Mouse (Mus musculus) heart, embryonic 12.5 days (tissue): ENCODE results near the gene Glul. TPM values are rescaled to one million over a fixed set of nuclear protein-coding genes. Genes with fewer than 3 reads are reported as not detected.

Experiments
- ATAC-seq: fragments of 200-750 bp; cut with Nextera tagmentation; 2 replicates; pipeline ENCODE4 v1.8.0; 2017; ENCODE audit warnings: moderate TSS enrichment, moderate library complexity; ENCODE audit not compliant: insufficient number of reproducible peaks, low FRiP score
- H3K27ac ChIP-seq: fragments of 300-500 bp; sonication (generic); 2 replicates; pipeline ENCODE4 v1.5.1; 2016; ENCODE audit warnings: mild to moderate bottlenecking, moderate library complexity; ENCODE audit not compliant: poor library complexity, severe bottlenecking
- H3K27me3 ChIP-seq: fragments of 300-500 bp; sonication (generic); replicated peaks from 2 replicates; pipeline ENCODE4 v1.6.1; 2016; ENCODE audit warnings: mild to moderate bottlenecking, moderate library complexity
- H3K36me3 ChIP-seq: fragments of 300-500 bp; sonication (generic); 2 replicates; pipeline ENCODE4 v1.6.1; 2016; ENCODE audit warnings: mild to moderate bottlenecking, moderate library complexity
- H3K4me1 ChIP-seq: fragments of 300-500 bp; sonication (generic); replicated peaks from 2 replicates; pipeline ENCODE4 v1.6.1; 2016; ENCODE audit warnings: mild to moderate bottlenecking
- H3K4me2 ChIP-seq: fragments of 300-500 bp; sonication (generic); 2 replicates; pipeline ENCODE4 v1.6.1; 2016; ENCODE audit warnings: mild to moderate bottlenecking, moderate library complexity
- H3K4me3 ChIP-seq: fragments of 300-500 bp; sonication (generic); 2 replicates; pipeline ENCODE4 v1.5.1; 2016; ENCODE audit warnings: mild to moderate bottlenecking
- H3K9ac ChIP-seq: fragments of 300-500 bp; sonication (generic); 2 replicates; pipeline ENCODE4 v1.6.1; 2016; ENCODE audit warnings: mild to moderate bottlenecking, moderate library complexity
- H3K9me3 ChIP-seq: fragments of 300-500 bp; sonication (generic); replicated peaks from 2 replicates; pipeline ENCODE4 v1.6.1; 2016; ENCODE audit warnings: mild to moderate bottlenecking, moderate library complexity
- WGBS: fragments of 180-500 bp; shearing (Covaris S2); methylation state at CpG from one replicate; pipeline ENCODE4 v1.1.7; 2016; 5-methylcytosine and 5-hydroxymethylcytosine counted together
- microRNA-seq: library from miRNA; unstranded; fragments of <30 nt; microRNA quantifications from one replicate; pipeline ENCODE4, GENCODE M21; 2017
- polyA plus RNA-seq: library from polyadenylated mRNA; unstranded; fragments of >200 nt; fragmentation: Nextera tagmentation; extraction: Ambion mirVana; gene quantifications from 2 replicates; pipeline ENCODE4 v1.2.1, GENCODE M21; 2016

Gene Glul
- polyA plus RNA-seq, 1 experiment from 2014 or later = 55.2 TPM

GRCm38 (mm10) chr1:153937025-153937424 is 37.3 kb downstream of the Glul start:
- H3K36me3 ChIP-seq = no peaks in the 10 kb centered on the region
- H3K4me2 ChIP-seq = no peak overlapping the region
- no peak for ATAC-seq
- H3K27me3 ChIP-seq = no peaks in the 10 kb centered on the region
- no peaks in the 10 kb centered on the region for H3K4me1 ChIP-seq
- no peak overlapping the region for H3K27ac ChIP-seq
- H3K9ac ChIP-seq = no peak overlapping the region
- H3K9me3 ChIP-seq = 0 out of 2 replicates have a peak, but pooled peaks cover 3% of the 10 kb centered on the region
- H3K4me3 ChIP-seq = no peak overlapping the region
- WGBS = 96% methylated on average over 2 of the region's 2 CpGs

DNA sequence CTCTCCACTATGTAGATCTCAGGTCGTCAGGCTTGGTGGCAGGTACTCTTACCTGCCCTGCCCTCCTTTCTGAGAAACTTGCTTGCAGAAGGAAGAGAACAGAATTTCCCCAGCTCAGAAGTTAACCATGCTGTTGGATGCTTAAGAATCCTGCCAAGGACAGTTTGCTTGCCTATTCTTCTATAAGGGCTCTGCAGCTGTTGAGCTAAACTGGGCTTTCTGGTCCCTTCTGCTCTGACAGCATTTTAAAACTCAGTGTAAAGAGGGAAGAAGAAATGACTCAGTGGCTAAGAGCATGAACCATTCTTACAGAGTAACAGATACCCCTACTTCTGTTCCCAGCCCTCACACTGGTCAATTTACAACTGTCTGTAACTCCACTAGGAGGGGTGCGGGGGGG is 41.2 kb downstream of the Glul start:
- 77% methylated on average over 2 of the region's 2 CpGs for WGBS
- Histone ChIP-seq H3K4me2 (no peak overlapping the region), H3K9ac (no peak overlapping the region), H3K9me3 (no peaks in the 10 kb centered on the region), H3K27me3 (no peaks in the 10 kb centered on the region), H3K4me1 (no peaks in the 10 kb centered on the region), H3K27ac (no peak overlapping the region), H3K36me3 (no peaks in the 10 kb centered on the region), H3K4me3 (no peak overlapping the region)
- ATAC-seq = no peak

GRCm38 (mm10) chr1:153945181-153945580 is 45.4 kb downstream of the Glul start:
- H3K4me3 ChIP-seq = no peak overlapping the region
- H3K4me2 ChIP-seq = no peak overlapping the region
- no peaks in the 10 kb centered on the region for H3K9me3 ChIP-seq
- H3K36me3 ChIP-seq = no peaks in the 10 kb centered on the region
- 72% methylated on average over 5 of the region's 5 CpGs for WGBS
- H3K27ac ChIP-seq = no peak overlapping the region
- H3K4me1 ChIP-seq = no peaks in the 10 kb centered on the region
- no peaks in the 10 kb centered on the region for H3K27me3 ChIP-seq
- no peak overlapping the region for H3K9ac ChIP-seq
- ATAC-seq = no peak

GRCm38 (mm10) chr1:153946971-153947370 is 47.2 kb downstream of the Glul start:
- no peak overlapping the region for H3K9ac ChIP-seq
- WGBS = 56% methylated on average over 7 of the region's 7 CpGs

DNA sequence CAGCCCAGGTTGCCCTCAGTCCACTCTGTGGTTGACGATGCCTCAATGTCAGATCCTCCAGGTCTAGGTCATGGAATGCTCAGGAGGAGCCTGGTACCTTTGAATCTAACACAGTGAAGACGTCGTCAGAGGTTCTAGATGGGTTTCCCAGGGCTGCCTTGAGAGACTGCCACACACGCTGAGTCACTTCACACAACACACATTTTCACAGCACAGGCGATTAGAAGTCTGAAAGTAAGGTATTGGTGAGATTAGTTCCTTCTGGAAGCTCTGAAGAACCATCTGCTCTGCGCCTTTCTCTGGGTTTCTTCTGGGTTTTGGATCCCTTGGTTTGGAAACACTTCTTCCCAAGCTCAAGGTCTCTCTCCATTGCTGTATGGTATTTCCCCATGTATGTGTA is 48.1 kb downstream of the Glul start:
- H3K4me3 ChIP-seq = no peak overlapping the region
- H3K36me3 ChIP-seq = no peaks in the 10 kb centered on the region
- H3K9ac ChIP-seq = no peak overlapping the region
- H3K4me1 ChIP-seq = no peaks in the 10 kb centered on the region
- H3K4me2 ChIP-seq = no peak overlapping the region
- no peak for ATAC-seq
- no peaks in the 10 kb centered on the region for H3K9me3 ChIP-seq
- WGBS = 82% methylated on average over 6 of the region's 6 CpGs
- no peaks in the 10 kb centered on the region for H3K27me3 ChIP-seq
- H3K27ac ChIP-seq = no peak overlapping the region

More at GRCm38 (mm10) chr1:153946971-153947370, 47.2 kb downstream of the Glul start:
- H3K36me3 ChIP-seq = no peaks in the 10 kb centered on the region
- H3K27ac ChIP-seq = no peak overlapping the region
- no peaks in the 10 kb centered on the region for H3K4me1 ChIP-seq
- no peaks in the 10 kb centered on the region for H3K27me3 ChIP-seq
- ATAC-seq = no peak
- H3K4me3 ChIP-seq = no peak overlapping the region
- no peaks in the 10 kb centered on the region for H3K9me3 ChIP-seq
- H3K4me2 ChIP-seq = no peak overlapping the region

GRCm38 (mm10) chr1:153953232-153953631 is 53.5 kb downstream of the Glul start:
- Histone ChIP-seq H3K27me3 (no peaks in the 10 kb centered on the region), H3K27ac (no peak overlapping the region), H3K4me3 (no peak overlapping the region), H3K36me3 (no peaks in the 10 kb centered on the region), H3K9me3 (no peaks in the 10 kb centered on the region), H3K4me2 (no peak overlapping the region), H3K4me1 (no peaks in the 10 kb centered on the region), H3K9ac (no peak overlapping the region)
- no peak for ATAC-seq
- WGBS = 79% methylated on average over 9 of the region's 9 CpGs

- no peak overlapping the region for H3K4me2 ChIP-seq
- H3K4me1 ChIP-seq = no peaks in the 10 kb centered on the region
- H3K9ac ChIP-seq = no peak overlapping the region
- ATAC-seq = no peak
- no peaks in the 10 kb centered on the region for H3K36me3 ChIP-seq
- WGBS = 69% methylated on average over 6 of the region's 6 CpGs
- no peaks in the 10 kb centered on the region for H3K27me3 ChIP-seq
- H3K9me3 ChIP-seq = no peaks in the 10 kb centered on the region
- no peak overlapping the region for H3K4me3 ChIP-seq
- H3K27ac ChIP-seq = no peak overlapping the region
Observed at GRCm38 (mm10) chr1:153953797-153954196, 54.1 kb downstream of the Glul start.

DNA sequence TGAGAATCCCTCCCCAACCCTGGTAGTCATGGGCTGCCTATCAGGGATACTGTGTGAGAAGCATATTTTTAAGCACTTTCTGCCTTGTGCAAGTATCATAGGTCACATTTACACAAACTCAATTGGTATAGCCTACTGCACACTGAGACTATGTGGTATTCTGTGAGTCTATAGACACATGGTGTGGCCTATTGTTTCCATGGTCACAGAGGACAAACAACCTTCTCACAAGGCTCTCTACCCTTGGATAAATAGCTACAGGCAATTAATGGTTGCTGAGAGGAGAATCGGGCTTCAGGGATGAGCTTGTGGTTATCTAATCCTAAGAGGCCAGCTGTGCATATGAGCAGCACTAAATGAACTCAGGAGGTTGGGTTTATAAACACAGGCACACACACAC is 58.1 kb downstream of the Glul start:
- H3K4me1 ChIP-seq = peaks cover 3% of the 10 kb centered on the region; the same call in 1 of the 2 replicates
- no peak overlapping the region for H3K4me3 ChIP-seq
- H3K9me3 ChIP-seq = no peaks in the 10 kb centered on the region
- H3K36me3 ChIP-seq = no peaks in the 10 kb centered on the region
- ATAC-seq = no peak
- WGBS = 57% methylated on average over 1 of the region's 1 CpGs
- H3K9ac ChIP-seq = no peak overlapping the region
- no peak overlapping the region for H3K27ac ChIP-seq
- no peaks in the 10 kb centered on the region for H3K27me3 ChIP-seq
- no peak overlapping the region for H3K4me2 ChIP-seq

Small RNA genes lying within 50 kb of the gene (microRNA-seq; reads per million reads assigned to microRNA genes)
- 17.4 reads per million, percentile 31 among the genes with 10 or more reads in this experiment for gene Mir8114

Other genes with a start within 250 kb of the Glul start
- gene Rgs8, start 246.9 kb upstream of the Glul start, polyA plus RNA-seq = 0.90 and 1.1 TPM in 2 replicates
- gene Rgs16, start 159.6 kb upstream of the Glul start, polyA plus RNA-seq = 4.7 and 5.2 TPM in 2 replicates
- gene Rnasel, start 150.5 kb upstream of the Glul start, polyA plus RNA-seq = 11.8 and 12.8 TPM in 2 replicates
- gene Rgsl1, start 55.8 kb upstream of the Glul start, polyA plus RNA-seq = not detected in 2 replicates
- gene Teddm1b, start 25.6 kb upstream of the Glul start, polyA plus RNA-seq = 0.13 TPM in 1 of 2 replicates, not detected in the other
- not detected in 2 replicates for gene Teddm1a, start 8.2 kb upstream of the Glul start, polyA plus RNA-seq
- gene Teddm2, start 284 bp downstream of the Glul start, polyA plus RNA-seq = 0.15 and 0.31 TPM in 2 replicates